ENCODE assay signal across 9 mouse cellular contexts in the genomic region with DNA sequence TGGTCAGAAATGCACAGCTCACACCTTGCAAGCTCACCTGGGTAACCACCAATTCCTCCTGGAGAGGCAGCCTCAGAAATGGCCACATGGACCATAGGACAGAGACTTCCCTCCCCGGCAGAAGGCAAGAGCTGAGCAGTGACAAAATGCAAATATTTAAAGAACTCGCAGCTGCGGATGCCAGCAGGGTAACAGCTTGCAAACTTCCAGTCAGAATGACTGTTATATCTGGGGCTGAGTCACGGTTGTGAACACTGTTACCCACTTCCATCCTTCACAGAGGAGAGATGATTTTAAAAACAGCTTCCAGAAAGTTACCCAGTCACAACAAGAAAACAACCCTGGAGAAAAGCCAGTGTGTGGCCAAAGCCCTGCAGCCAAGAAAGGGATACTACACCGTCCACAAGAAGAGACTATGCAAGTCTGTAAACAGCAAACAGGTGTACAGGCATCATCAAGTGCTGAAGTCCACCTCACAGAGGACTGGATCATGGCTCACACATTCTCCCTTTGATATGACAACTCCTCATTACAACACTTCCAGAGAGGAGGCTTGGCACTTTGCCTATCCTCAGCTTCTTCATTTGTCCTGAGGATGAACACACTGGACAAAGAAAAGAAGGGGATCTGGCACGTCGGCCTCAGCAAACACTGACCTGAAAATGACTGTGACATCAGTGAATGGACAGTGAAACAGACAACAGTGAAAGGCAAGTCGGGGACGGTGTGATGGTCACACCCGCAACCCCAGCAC. TPM values are rescaled to one million over a fixed set of nuclear protein-coding genes. Genes with fewer than 3 reads are reported as not detected.
DNase-seq lines count a peak whose midpoint lies in the region; ATAC-seq and TF ChIP-seq lines count a peak whose summit lies in the region.
"Had no signal": no experiment of that assay in that cellular context is flagged by ENCODE, and none has a peak within 500 bp of the region (broad histone marks: within the 10 kb centered on the region; RNA-seq: fewer than 3 reads in every experiment).

No protein-coding gene starts in this region.

- TF ChIP-seq POLR2A in liver, adult 2 months (IDR thresholded peaks at IDR 0.05; ENCODE audit: extremely low read depth, insufficient read depth, low read length): no peak
- TF ChIP-seq POLR2A in small intestine, adult 2 months (IDR thresholded peaks at IDR 0.05; ENCODE audit: low read depth, low read length): no peak

- H3K36me3 ChIP-seq in liver, adult 2 months (ENCODE audit: control insufficient read depth, insufficient read depth, low read length): no peaks in the 10 kb centered on the region
- no peaks in the 10 kb centered on the region for H3K36me3 ChIP-seq in small intestine, adult 2 months (ENCODE audit: control insufficient read depth, insufficient read depth, low read length)
- H3K36me3 ChIP-seq in kidney, embryonic 15.5 days: no peaks in the 10 kb centered on the region

- H3K4me1 ChIP-seq in liver, adult 2 months (ENCODE audit: control insufficient read depth, insufficient read depth, low read length): peaks cover 58% of the 10 kb centered on the region
- peaks cover 62% of the 10 kb centered on the region for H3K4me1 ChIP-seq in small intestine, adult 2 months (ENCODE audit: control insufficient read depth, insufficient read depth, insufficient read length, low read length)
- H3K4me1 ChIP-seq in kidney, embryonic 15.5 days: peaks cover 55% of the 10 kb centered on the region

- H3K4me2 ChIP-seq in kidney, embryonic 15.5 days: no peak overlapping the region

- peaks cover 44% of the 10 kb centered on the region for H3K79me2 ChIP-seq in liver, adult 2 months (ENCODE audit: control insufficient read depth, insufficient read depth, low read length)

- intact Hi-C loops in left cerebral cortex, postnatal 10 days (cut with DNase I): no loop called here
- intact Hi-C loops in gastrocnemius, postnatal 14 days (cut with DNase I; ENCODE audit: low total_unique reads): no loop called here

- DNase-seq in liver, adult 2 months (ENCODE audit: extremely low read depth, low read depth, low spot score): peak; percentile 79
- no peak for DNase-seq in liver
- DNase-seq in frontal cortex, postnatal 14 days (ENCODE audit: low spot score in 2 of 2): peak; percentile 50 to 60
- peak; percentile 44 to 64 for DNase-seq in left cerebral cortex, postnatal 10 days (ENCODE audit: extremely low spot score in 1 of 2, low spot score in 2 of 2)
- no peak for DNase-seq in cerebellum, postnatal 25 days
- DNase-seq in gastrocnemius, postnatal 14 days: no peak

- peak overlapping the region; percentile 68 for H3K27ac ChIP-seq in liver, adult 2 months (replicated peaks; ENCODE audit: insufficient read depth, low read depth, low read length)
- peak overlapping the region; percentile 72 for H3K27ac ChIP-seq in small intestine, adult 2 months (ENCODE audit: insufficient read depth, low read depth, low read length)
- no peak overlapping the region for H3K27ac ChIP-seq in kidney, embryonic 15.5 days

- no peaks in the 10 kb centered on the region for H3K9me3 ChIP-seq in kidney, embryonic 15.5 days (replicated peaks)

- H3K27me3 ChIP-seq in liver, adult 2 months (ENCODE audit: control insufficient read depth, insufficient read depth, low read length): no peaks in the 10 kb centered on the region
- H3K27me3 ChIP-seq in small intestine, adult 2 months (ENCODE audit: control insufficient read depth, insufficient read depth, low read length): no peaks in the 10 kb centered on the region
- no peaks in the 10 kb centered on the region for H3K27me3 ChIP-seq in kidney, embryonic 15.5 days

- TF ChIP-seq CTCF in liver, adult 2 months (IDR thresholded peaks at IDR 0.05; ENCODE audit: low read depth, low read length): no peak
- no peak for TF ChIP-seq CTCF in small intestine, adult 2 months (IDR thresholded peaks at IDR 0.05; ENCODE audit: extremely low read depth, insufficient read length, insufficient replicate concordance, low read depth, low read length)

- no peak overlapping the region for H3K4me3 ChIP-seq in liver, adult 2 months (ENCODE audit: insufficient read depth, low read depth, low read length)
- no peak overlapping the region for H3K4me3 ChIP-seq in small intestine, adult 2 months (ENCODE audit: low read depth, low read length)
- no peak overlapping the region for H3K4me3 ChIP-seq in kidney, embryonic 15.5 days (replicated peaks)

- no peak for ATAC-seq in kidney, embryonic 15.5 days (replicated peaks; ENCODE audit: low FRiP score)
- ATAC-seq: midbrain, embryonic 16.5 days had no signal

- WGBS in liver, adult 2 months: 21% methylated on average over 10 of the region's 10 CpGs
- 24% methylated on average over 10 of the region's 10 CpGs for WGBS in small intestine, adult 2 months
- WGBS in kidney, embryonic 15.5 days: 62% methylated on average over 10 of the region's 10 CpGs

- H3K9ac ChIP-seq in liver, adult 2 months (ENCODE audit: low read depth, low read length): 0 out of 2 replicates have a peak overlapping the region, but pooled peaks have one; percentile 56
- no peak overlapping the region for H3K9ac ChIP-seq in kidney, embryonic 15.5 days

RNA-seq across cellular contexts. Expression of a gene that starts 16.4 kb away (rescaled TPM):
- total RNA-seq in liver, adult 2 months (2014; rRNA removed): 34.0 and 34.9 TPM in 2 replicates
- polyA plus RNA-seq in liver, adult 2 months (2012; rRNA removed): 28.9 and 29.1 TPM in 2 replicates
- total RNA-seq in left cerebral cortex, postnatal 10 days (2021): 10 to 100 TPM; 47.5 to 48.6 TPM
- polyA plus RNA-seq in small intestine, adult 2 months (2012; rRNA removed): 32.5 and 73.5 TPM in 2 replicates
- total RNA-seq in gastrocnemius, postnatal 14 days (2021): 10 to 100 TPM; 43.9 to 45.1 TPM
- 74.6 and 76.4 TPM in 2 replicates for polyA plus RNA-seq in kidney, embryonic 15.5 days (2015; fragmentation: Nextera tagmentation; extraction: Ambion mirVana)

Comparison
In these comparisons a context has a peak if more than half of its experiments do, and no peak if none do; other contexts are left out.
1. DNase-seq: peak in liver, adult 2 months (single experiment), frontal cortex, postnatal 14 days (2 of 2) and left cerebral cortex, postnatal 10 days (2 of 2); none in liver (single experiment), cerebellum, postnatal 25 days (0 of 2) and gastrocnemius, postnatal 14 days (single experiment).